Mouse (Mus musculus) lung, adult 2 months (tissue): ENCODE measurements around the gene Il6ra.

Source experiments
- CTCF ChIP-seq: fragments of 200-500 bp; IDR thresholded peaks from 2 replicates; pipeline ENCODE4 v1.5.1; 2011; ENCODE audit warnings: mild to moderate bottlenecking, low read length, control low read depth; ENCODE audit not compliant: insufficient read depth
- POLR2A ChIP-seq: fragments of 200-500 bp; IDR thresholded peaks from 2 replicates; pipeline ENCODE4 v1.6.1; 2011; ENCODE audit warnings: low read depth, mild to moderate bottlenecking, control low read depth, low read length, borderline replicate concordance; ENCODE audit errors: extremely low read depth

DNA sequence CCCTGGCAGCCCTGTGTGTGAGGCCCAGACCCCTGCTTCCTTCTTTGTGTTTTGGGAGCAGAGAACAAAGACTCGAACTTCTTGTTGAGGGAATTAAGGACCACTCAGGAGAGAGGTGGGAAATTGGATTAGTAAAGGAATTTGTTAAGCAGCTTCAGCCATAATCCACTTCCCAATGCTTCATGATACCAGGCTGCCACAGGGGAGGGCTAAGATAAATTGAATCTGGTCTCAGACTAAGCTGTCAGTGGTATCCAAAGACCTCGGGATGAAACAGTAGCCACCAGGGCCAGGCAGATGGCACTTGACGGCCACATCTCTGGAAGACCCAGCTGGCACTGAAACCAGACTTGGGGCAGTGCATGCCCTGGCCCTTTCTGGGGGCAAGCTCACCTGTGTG, 34.5 kb downstream of the Il6ra start:
- TF ChIP-seq CTCF (no peak), POLR2A (no peak)
